Mouse (Mus musculus): ENCODE measurements around the gene Ivns1abp. TPM values are rescaled to one million over a fixed set of nuclear protein-coding genes. Genes with fewer than 3 reads are reported as not detected.
"Not testable (repeated sequence)": the region's sequence is repeated elsewhere in the genome, so short reads cannot be mapped to it uniquely, and the experiment has no call there.

Ivns1abp gene
- total RNA-seq (2021), result 100 to 1,000 TPM; 774 to 837 TPM

DNA sequence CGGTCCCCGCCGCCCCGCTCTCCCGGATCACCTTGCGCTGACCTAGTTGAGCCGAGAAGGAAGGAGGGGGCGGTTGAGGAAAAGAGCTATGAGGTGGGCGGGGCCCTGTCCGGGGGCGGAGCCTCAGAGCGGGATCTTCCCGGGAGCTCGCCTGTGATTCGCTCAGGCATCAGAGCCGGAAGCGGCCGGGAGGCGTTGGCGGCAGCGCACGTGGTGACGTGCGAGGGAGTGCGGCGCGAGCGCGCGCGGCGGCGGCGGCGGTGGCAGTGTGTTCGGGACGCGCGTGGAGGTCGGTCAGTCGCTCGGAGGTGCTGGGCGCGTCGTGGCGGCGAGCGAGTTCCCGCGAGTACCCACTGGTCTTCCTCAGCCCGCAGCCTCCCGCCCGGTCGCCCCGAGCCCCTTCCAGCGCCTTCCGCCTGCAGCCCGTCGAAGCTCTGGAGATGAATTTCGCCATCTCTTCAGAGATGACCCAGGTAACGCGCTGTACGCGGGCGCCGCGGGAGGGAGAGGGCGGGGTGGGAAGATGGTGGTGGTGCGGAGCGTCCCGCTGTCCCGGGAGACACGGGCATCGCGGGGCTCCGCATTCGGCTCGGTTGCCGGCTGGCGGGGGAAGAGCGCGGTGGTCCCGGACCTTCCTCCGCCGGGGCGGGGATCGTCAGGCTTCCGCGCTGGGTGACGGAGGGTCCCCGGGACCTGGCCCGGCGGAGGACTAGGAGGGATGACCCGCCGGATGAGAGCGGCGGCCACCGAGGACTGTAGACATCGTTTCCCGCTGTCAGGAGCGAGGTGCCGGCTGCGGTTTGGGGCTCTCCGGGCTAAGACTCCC lies at the start of gene Ivns1abp:
Gene Ivns1abp, plus strand, starts transcription at position 195 of the 826 bp plus-strand sequence.
- intact Hi-C loops (cut with DNase I), result loop anchor here (2.0 to 5.0 kb wide), 5 partner anchors 58 to 266 kb away; no protein-coding TSS in a partner anchor
- DNase-seq, result peak; percentile 95 to 96

DNA sequence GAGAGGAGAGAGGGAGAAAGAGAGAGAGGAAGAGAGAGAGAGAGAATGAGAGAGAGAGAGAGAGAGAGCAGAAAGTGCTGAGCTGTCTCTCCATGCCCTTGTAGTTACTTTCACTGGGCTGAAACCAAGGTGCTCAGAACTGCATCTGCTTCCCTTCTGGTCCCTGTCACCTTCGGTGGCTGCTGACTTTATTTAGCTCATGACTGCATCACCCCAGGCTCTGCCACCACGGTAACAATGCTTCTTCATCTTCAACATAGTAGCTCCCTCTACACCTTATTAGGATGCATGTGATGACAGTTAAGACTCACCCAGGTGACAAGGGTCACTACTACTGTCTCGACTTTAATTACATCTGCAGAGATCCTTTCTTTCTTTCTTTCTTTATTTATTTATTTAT lies 48.8 kb upstream of the Ivns1abp start:
- intact Hi-C loops (cut with DNase I), result no loop called here
- no peak for DNase-seq

GRCm38 (mm10) chr1:151296621-151297020 lies 47.7 kb upstream of the Ivns1abp start:
- no peak for DNase-seq
- intact Hi-C loops (cut with DNase I), result no loop called here

GRCm38 (mm10) chr1:151297025-151297424 lies 47.3 kb upstream of the Ivns1abp start:
- intact Hi-C loops (cut with DNase I), result no loop called here
- no peak for DNase-seq

DNA sequence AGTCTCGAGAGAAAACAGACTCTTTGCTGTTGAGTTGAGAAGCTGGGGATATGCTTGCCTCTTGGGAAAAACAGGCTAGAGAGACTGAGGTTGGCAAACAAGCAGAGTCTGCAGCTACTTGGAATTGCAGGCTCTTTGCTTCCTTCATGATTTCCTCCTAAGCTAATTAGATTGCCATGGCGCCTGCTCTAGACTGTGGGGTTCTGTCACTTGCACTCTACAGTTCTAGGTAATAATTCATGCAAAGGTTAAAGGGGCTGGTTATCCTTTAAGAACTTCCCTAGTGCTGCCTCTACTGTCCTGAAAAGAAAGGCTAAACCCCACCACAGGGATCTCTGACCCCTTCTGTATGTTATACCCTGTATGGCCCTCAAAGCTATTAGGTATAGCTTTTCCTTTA lies 46.7 kb upstream of the Ivns1abp start:
- DNase-seq, result no peak
- intact Hi-C loops (cut with DNase I), result no loop called here

DNA sequence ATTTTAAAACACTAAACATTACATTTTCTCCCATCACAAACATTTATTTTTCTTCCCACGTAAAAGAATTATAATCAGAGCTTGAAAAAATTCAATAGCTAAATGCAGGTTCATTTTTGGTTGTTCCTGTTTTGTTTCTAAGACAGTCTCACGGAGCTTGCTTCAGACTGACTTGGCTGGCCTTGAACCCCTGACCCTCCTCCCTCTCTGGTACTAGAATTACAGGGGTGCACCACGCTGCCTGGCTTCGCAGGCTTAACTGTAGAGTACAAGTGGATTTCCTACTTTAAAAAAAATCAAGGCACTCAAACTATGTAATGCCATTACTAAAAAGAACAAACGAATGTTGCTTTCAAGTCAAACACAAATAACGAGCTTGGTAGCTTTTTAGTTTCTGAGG lies 42.8 kb upstream of the Ivns1abp start:
- no peak for DNase-seq
- intact Hi-C loops (cut with DNase I), result no loop called here

GRCm38 (mm10) chr1:151301904-151302303 lies 42.4 kb upstream of the Ivns1abp start:
- intact Hi-C loops (cut with DNase I), result no loop called here
- no peak for DNase-seq

- intact Hi-C loops (cut with DNase I), result no loop called here
- DNase-seq, result no peak
These were observed 41.0 kb upstream of the Ivns1abp start for GRCm38 (mm10) chr1:151303265-151303664.

DNA sequence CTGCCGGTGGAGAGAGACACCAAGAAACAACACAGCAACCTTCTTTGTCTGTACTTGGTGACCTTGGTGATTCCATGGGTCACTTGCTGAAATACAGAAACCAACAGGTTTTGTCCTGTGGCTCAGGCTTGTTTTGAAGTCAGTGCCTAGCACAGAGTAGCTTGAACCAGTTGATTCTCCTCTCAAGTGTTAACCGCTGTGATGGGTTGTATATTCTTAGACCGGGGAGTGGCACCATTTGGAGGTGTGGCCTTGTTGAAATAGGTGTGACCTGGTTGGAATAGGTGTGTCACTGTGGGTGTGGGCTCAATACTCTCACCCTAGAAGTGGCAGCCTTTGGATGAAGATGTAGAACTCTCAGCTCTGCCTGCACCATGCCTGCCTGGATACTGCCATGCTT lies 39.3 kb upstream of the Ivns1abp start:
- intact Hi-C loops (cut with DNase I); DNase-seq: not testable (repeated sequence)

- no peak for DNase-seq
- intact Hi-C loops (cut with DNase I), result no loop called here
These were observed 37.2 kb upstream of the Ivns1abp start for GRCm38 (mm10) chr1:151307059-151307458.

DNA sequence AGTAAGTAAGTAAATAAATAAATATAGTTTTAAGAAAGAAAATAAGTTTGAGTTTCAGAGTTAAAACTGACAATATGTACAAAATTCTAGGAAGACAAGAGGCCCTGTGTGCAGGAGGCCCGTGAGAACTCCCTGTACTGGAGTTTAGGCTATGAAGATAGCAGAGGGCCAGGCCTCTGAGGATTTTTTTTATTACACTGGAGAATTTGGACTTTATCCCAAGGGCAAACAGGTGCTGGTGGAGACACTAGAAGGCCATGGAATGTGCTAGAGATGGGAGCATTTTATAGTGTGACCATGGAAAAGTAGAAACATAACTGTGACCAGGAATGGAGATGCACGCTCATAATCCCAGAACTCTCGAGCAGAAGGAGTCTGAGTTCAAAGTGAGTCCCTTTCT lies 36.5 kb upstream of the Ivns1abp start:
- intact Hi-C loops (cut with DNase I), result no loop called here
- DNase-seq, result no peak

GRCm38 (mm10) chr1:151308508-151308907 lies 35.8 kb upstream of the Ivns1abp start:
- DNase-seq, result no peak
- intact Hi-C loops (cut with DNase I), result no loop called here

DNA sequence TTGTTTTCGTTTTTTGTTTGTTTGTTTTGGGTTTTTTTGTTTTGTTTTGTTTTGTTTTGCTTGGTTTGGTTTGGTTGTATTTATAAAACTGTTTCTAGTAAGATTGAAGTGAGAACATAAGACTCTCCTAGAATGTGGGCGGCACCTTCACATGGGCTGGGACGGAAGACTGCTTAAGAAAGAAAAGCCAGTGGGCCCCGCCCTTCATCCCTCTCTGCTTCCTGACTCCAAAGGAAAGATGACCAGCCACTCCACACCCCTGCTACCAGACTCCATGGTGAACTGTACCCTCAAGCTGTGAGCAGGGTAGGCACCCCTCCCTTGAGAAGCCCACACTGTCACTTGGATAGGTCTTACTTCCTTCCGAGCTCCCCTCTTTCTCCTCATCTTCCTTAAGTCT lies 33.8 kb upstream of the Ivns1abp start:
- intact Hi-C loops (cut with DNase I), result no loop called here

DNA sequence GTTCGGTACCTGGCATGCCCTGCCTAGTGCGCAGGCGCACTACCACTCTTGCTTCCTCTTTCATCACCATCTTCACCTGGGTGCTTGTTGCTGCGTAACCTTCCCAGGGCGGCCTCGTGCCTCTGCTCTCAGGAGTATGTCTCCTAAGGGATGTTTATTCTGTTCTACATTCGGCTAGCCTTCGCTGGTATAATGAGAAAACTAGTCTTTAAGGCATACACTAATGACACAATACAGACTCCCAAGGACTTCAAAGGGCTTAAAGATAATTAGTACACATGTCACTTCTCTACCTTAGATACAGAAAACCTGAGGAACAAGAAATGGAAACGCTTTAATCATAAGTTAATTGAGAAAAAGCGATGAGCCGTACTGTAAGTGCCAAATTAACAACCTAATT lies 32.9 kb upstream of the Ivns1abp start:
- intact Hi-C loops (cut with DNase I), result no loop called here
- DNase-seq, result no peak

More for the DNA sequence above, 33.8 kb upstream of the Ivns1abp start:
- no peak for DNase-seq

GRCm38 (mm10) chr1:151319267-151319666 lies 25.0 kb upstream of the Ivns1abp start:
- intact Hi-C loops (cut with DNase I), result no loop called here
- no peak for DNase-seq

DNA sequence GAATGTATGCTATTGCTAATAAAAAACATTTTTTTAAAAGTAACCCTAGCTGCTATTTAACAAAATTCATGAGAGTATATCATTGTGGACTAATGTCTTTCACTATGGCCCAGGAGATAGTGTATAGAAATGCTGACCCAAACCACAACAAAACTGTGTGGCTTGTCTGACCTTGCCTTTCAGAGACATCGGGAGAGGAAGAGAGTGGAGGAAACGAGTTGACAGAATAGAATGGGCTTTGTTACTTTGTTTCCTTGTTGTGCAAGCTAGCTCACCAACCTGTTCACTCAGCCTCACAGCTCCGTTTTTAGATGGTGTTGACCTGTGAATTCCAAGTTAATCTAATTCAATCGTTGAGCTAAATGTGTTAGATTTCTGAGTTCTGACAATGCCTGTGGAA lies 23.9 kb upstream of the Ivns1abp start:
- intact Hi-C loops (cut with DNase I), result no loop called here
- no peak for DNase-seq

DNA sequence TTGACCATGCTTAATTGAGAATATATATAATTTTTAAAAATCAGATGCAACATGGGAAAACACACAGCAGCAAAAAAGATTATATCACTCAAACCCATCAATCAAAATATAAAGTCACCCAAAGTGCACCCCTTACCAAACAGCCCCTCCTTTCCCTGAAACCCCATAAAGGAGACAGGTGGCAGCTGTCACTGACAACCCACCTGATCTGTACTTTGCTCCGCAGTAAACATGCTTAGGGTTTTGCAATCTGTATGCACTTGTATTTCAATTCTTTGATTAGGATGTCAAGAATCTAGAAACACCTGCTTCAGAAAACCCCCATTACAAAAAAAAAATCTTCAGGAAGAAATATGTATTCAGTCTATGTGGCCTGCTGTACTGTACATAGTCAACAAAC lies 18.9 kb upstream of the Ivns1abp start:
- DNase-seq, result no peak
- intact Hi-C loops (cut with DNase I), result no loop called here

- intact Hi-C loops (cut with DNase I), result no loop called here
- DNase-seq, result no peak
These were observed 15.8 kb upstream of the Ivns1abp start for GRCm38 (mm10) chr1:151328341-151329097.

DNA sequence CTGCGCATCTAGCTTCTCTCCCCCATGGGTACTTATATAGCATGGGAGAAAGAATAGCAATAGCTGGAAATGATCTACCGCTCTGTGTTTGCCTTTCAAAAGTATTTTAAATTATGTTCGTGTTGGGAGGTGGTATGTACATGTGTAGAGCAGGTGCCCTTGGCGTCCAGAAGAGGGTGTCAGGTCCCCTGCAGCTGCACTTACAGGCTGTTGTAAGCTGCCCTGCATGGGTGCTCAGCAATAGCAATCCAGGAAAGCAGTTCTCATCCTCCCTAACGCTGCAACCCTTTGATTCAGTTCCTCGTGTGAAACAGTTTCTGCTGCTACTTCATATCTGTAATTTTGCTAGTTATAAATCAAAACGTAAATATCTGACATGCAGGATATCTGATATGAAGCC lies 14.7 kb upstream of the Ivns1abp start:
- intact Hi-C loops (cut with DNase I), result no loop called here
- DNase-seq, result no peak

DNA sequence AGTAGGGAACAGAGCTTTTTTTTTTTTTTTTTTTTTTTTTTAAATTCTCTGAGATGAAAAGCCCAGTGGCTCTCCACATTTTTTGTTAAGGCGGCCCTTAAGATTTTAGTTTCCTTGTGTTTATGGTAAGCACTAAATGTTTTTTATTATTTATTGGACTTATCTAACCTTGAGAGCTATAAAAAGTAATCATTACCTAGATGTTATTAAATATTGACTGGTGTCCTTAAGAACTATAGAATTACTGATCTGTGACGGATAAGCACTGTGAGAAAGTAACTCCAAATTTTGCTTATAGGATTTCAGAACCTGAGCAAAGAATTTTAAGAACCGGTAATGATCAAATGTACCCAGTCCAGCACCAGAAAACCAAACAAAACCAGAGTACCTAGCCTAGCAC lies 11.5 kb upstream of the Ivns1abp start:
- intact Hi-C loops (cut with DNase I), result no loop called here
- DNase-seq, result no peak

- intact Hi-C loops (cut with DNase I), result no loop called here
- no peak for DNase-seq
These were observed 6.0 kb upstream of the Ivns1abp start for GRCm38 (mm10) chr1:151338234-151338633.

- DNase-seq, result peak; percentile 33 to 53
- intact Hi-C loops (cut with DNase I), result no loop called here
These were observed 5.3 kb upstream of the Ivns1abp start for GRCm38 (mm10) chr1:151338941-151339340.

All from heart, postnatal 36 days (tissue).